Mouse (Mus musculus): ENCODE results near the gene Nfyc. TPM values are rescaled to one million over a fixed set of nuclear protein-coding genes. Genes with fewer than 3 reads are reported as not detected.

Gene Nfyc
- polyA plus RNA-seq, 1 experiment = 43.7 TPM

DNA sequence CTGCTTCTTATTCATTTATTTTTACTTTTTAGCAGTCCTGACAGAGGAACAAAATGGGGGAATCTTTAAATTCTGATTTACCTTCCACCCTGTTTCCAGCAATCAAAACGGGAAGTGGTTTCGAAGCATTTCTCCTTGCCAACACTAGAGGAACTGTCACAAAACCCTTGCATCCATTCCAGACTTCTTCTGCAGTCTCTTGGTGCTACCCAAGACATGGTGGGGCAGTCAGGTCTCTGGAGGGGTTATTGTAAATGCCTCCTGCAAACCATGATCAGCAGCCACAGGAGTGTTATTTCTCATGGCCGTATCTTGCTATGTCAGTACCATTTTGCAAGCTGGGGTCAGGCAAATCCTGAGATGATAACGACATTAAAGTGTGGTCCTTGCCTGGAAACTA, 13.7 kb upstream of the Nfyc start:
- WGBS = 28% methylated on average over 4 of the region's 4 CpGs
- no peak overlapping the region for H3K4me3 ChIP-seq (replicated peaks; ENCODE audit: control insufficient read depth, low read depth, low read length)
- peaks cover 2% of the 10 kb centered on the region for H3K4me1 ChIP-seq (ENCODE audit: control insufficient read depth, insufficient read depth, low read length)
- TF ChIP-seq CTCF (IDR thresholded peaks at IDR 0.05; ENCODE audit: control insufficient read depth, insufficient read depth, low read length) (no peak), POLR2A (IDR thresholded peaks at IDR 0.05; ENCODE audit: borderline replicate concordance, control insufficient read depth, low read depth, low read length) (no peak)
- H3K27ac ChIP-seq (ENCODE audit: control insufficient read depth, insufficient read depth, low read depth, low read length, poor library complexity) = no peak overlapping the region

DNA sequence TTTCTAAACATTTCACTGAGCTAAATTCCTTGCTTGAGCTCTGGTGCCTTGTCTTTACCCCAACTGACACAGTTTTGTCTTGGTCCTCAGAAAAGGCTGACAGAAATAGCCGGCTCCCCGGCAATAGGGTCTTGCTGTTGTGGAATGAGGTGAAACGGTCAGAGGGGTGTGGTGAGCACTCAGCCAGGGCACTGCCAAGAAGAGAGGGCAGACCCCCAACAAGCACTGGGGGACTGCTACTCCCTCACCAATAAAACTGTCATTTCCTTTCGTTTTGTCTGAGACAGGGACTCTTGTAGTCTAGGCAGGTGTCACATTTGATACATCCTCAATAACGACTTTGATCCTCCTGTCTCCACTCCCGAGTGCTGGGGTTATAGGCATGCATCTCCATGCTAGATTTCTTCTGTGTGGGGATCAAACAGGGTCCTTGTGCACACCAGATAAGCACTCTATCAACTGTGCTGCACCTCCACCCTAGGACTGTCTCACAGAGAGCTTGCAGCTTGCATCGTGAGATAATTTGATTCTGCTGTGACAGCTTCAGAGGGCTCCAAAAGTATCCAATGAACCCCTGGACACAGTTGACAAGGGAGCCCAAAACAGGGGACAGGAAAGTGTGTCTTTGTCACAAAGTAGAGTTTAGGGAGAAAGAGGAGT, 13.2 kb upstream of the Nfyc start:
- peaks cover 2% of the 10 kb centered on the region for H3K4me1 ChIP-seq (ENCODE audit: control insufficient read depth, insufficient read depth, low read length)
- WGBS = 32% methylated on average over 7 of the region's 7 CpGs
- H3K4me3 ChIP-seq (replicated peaks; ENCODE audit: control insufficient read depth, low read depth, low read length) = no peak overlapping the region
- TF ChIP-seq CTCF (IDR thresholded peaks at IDR 0.05; ENCODE audit: control insufficient read depth, insufficient read depth, low read length) (no peak), POLR2A (IDR thresholded peaks at IDR 0.05; ENCODE audit: borderline replicate concordance, control insufficient read depth, low read depth, low read length) (no peak)
- H3K27ac ChIP-seq (ENCODE audit: control insufficient read depth, insufficient read depth, low read depth, low read length, poor library complexity) = no peak overlapping the region

DNA sequence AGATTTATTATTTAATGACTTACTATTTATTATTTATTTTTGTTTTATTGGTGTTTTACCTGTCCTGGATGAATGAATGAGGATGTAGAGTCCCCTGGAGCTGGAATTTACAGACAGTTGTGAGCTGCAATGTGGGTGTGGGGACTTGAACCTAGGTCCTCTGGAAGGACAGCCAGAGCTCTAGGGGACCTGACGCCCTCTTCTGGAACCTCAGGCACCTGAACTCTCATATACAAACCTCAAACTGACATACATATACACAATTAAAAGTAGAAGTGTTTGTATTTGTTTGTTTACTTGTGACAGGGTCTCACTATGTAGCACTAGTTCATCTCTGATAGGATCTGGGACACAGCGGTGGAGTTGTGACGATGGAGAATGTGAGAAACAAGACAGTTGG, 10.0 kb upstream of the Nfyc start:
- WGBS = 77% methylated on average over 3 of the region's 3 CpGs
- no peak overlapping the region for H3K4me3 ChIP-seq (replicated peaks; ENCODE audit: control insufficient read depth, low read depth, low read length)
- no peak overlapping the region for H3K27ac ChIP-seq (ENCODE audit: control insufficient read depth, insufficient read depth, low read depth, low read length, poor library complexity)
- H3K4me1 ChIP-seq (ENCODE audit: control insufficient read depth, insufficient read depth, low read length) = peaks cover 2% of the 10 kb centered on the region
- TF ChIP-seq POLR2A (IDR thresholded peaks at IDR 0.05; ENCODE audit: borderline replicate concordance, control insufficient read depth, low read depth, low read length) (no peak), CTCF (IDR thresholded peaks at IDR 0.05; ENCODE audit: control insufficient read depth, insufficient read depth, low read length) (no peak)

DNA sequence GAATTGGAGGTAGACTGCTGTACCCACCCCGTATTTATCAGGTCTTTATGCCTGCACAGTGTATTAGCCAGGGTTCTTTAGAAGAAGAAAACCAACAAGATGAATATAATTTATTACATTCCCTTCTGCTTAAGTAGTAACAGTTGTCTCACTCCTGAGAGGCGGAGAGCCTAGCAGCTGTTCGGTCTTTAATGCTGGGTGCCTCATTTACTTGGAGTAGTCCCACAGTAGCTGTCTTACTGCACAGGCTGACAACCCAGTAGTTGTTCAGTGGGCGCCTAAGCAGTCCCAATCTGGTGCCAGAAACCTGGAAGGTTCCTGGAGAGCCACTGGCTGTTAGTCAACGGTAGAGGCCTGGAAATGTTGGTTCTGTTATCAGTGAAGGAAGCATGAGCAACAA, 605 bp downstream of the Nfyc start:
- H3K4me1 ChIP-seq (ENCODE audit: control insufficient read depth, insufficient read depth, low read length) = peaks cover 1% of the 10 kb centered on the region; the same call in 1 of the 2 replicates
- 76% methylated on average over 5 of the region's 5 CpGs for WGBS
- H3K4me3 ChIP-seq (replicated peaks; ENCODE audit: control insufficient read depth, low read depth, low read length) = no peak overlapping the region
- no peak overlapping the region for H3K27ac ChIP-seq (ENCODE audit: control insufficient read depth, insufficient read depth, low read depth, low read length, poor library complexity)
- TF ChIP-seq CTCF (IDR thresholded peaks at IDR 0.05; ENCODE audit: control insufficient read depth, insufficient read depth, low read length) (no peak), POLR2A (IDR thresholded peaks at IDR 0.05; ENCODE audit: borderline replicate concordance, control insufficient read depth, low read depth, low read length) (no peak)

DNA sequence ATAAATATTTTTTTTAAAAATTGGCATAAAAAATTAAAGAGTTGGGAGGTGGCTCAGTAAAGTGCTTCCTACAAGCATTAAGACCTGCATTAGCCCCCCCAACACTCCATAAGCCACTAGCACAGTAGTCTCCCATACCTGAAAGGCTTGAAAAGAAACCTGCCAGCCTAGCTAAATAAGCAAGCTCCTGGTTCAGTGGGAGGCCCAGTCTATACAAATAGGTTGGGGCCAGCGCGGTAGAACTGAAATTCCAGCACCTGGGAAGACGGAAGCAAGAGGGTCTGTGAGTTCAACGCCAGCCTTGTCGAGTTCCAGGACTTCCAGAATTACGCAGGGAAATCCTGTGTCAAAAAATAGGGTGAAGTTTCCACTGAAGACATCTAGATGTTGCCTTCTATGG, 5.0 kb downstream of the Nfyc start:
- Histone ChIP-seq H3K4me3 (replicated peaks; ENCODE audit: control insufficient read depth, low read depth, low read length) (no peak overlapping the region), H3K4me1 (ENCODE audit: control insufficient read depth, insufficient read depth, low read length) (peaks cover 1% of the 10 kb centered on the region; the same call in 1 of the 2 replicates), H3K27ac (ENCODE audit: control insufficient read depth, insufficient read depth, low read depth, low read length, poor library complexity) (peak overlapping the region; percentile 63; the same call in 1 of the 2 replicates)
- TF ChIP-seq POLR2A (IDR thresholded peaks at IDR 0.05; ENCODE audit: borderline replicate concordance, control insufficient read depth, low read depth, low read length) = no peak
- no peak for TF ChIP-seq CTCF (IDR thresholded peaks at IDR 0.05; ENCODE audit: control insufficient read depth, insufficient read depth, low read length)
- 92% methylated on average over 6 of the region's 6 CpGs for WGBS

DNA sequence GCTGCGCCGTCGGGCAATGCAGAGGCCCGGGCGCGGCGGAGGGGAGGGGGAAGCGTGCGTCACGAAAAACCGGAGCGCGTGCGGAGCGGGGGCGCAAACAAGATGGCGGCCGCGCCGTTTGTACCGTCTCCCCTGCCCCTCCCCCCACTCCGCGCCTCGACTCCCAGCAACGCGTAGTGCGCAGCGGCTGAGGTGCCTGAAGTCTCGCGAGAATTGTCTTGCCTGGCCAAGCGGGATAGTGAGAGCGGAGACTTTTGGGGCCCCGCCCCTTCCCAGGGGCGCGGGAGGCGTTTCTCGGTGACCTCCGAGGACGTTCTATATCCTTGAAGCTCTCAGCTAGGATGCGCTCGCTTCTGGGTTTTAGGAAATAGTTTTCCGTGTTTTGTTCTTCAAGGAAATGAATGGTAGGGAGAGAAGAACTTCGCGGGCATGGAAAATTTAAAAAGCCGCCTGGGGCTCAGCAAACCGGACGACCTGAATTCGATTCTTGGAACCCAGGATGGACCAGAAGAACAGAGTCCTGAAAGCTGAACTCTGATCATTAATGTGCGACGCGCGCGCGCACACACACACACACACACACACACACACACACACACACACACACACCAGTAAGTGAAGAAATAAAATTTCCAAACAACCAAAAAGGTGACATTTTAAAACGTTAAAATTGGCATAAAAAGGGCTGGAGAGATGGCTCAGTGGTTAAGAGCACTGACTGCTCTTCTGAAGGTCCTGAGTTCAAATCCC, 5.6 kb downstream of the Nfyc start:
- WGBS = under 1% methylated on average over 55 of the region's 55 CpGs
- Histone ChIP-seq H3K4me1 (ENCODE audit: control insufficient read depth, insufficient read depth, low read length) (peaks cover 1% of the 10 kb centered on the region; the same call in 1 of the 2 replicates), H3K4me3 (replicated peaks; ENCODE audit: control insufficient read depth, low read depth, low read length) (peak overlapping the region; percentile 95), H3K27ac (ENCODE audit: control insufficient read depth, insufficient read depth, low read depth, low read length, poor library complexity) (peak overlapping the region; percentile 100)
- TF ChIP-seq CTCF (IDR thresholded peaks at IDR 0.05; ENCODE audit: control insufficient read depth, insufficient read depth, low read length) = no peak
- TF ChIP-seq POLR2A (IDR thresholded peaks at IDR 0.05; ENCODE audit: borderline replicate concordance, control insufficient read depth, low read depth, low read length) = peak; percentile 57; the same call in 1 of the 2 replicates

DNA sequence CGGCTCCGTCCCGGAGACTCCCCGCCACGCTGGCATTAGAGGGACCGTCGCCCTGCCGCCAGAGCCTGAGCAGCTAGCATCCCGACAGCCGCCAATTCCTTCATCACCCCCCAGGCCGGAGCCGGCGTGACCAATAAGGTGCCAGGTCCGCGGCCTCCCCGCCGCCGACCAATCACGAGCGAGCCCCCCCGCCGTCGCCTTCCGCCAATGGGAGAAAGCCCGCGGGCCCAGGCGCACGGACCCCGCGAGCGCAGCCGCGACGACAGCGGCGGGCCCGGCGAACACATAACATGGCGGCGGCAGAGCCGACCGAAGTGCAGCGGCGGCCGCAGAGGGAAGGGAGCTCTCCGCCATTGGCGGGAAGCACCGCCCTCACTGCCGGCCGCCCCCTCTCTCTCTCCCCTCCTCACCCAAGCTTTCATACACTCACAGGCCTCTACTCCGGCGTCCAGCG, 6.2 kb downstream of the Nfyc start:
- under 1% methylated on average over 52 of the region's 53 CpGs for WGBS

DNA sequence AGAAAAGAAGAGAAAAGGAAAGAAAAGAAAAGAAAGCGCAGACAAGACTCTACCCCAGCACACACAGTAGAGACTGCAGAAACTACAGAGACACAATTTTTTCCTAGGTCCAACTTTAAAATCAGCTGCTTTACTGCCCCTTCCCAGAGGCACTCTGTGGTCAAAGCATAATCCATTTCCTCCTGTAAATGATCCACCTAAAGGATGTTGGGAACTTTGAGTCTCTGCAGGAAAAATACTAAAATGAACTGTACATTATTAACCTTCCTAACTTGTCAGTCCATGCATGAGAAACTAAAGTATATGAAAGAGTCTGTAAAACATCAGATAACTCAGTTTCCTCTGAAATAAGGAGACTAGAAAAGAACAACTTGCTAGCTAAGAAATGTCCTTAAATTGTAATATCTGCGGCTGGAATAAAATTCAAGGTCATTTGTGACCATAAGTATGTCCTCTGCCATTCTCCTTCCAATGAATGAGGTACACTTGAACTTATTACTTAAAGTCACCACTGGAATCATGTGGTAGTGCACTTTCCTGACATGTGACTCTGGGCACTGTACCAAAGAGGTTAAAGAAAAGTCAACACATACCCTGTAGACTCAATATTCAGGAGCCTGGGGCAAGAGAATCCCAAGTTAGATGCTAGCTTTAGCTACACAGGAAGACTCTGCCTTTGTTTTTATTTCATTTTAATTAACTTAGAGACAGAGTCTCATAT, 9.0 kb downstream of the Nfyc start:
- WGBS = 87% methylated on average over 2 of the region's 2 CpGs
- TF ChIP-seq CTCF (IDR thresholded peaks at IDR 0.05; ENCODE audit: control insufficient read depth, insufficient read depth, low read length) (no peak), POLR2A (IDR thresholded peaks at IDR 0.05; ENCODE audit: borderline replicate concordance, control insufficient read depth, low read depth, low read length) (no peak)
- peaks cover 1% of the 10 kb centered on the region; the same call in 1 of the 2 replicates for H3K4me1 ChIP-seq (ENCODE audit: control insufficient read depth, insufficient read depth, low read length)
- no peak overlapping the region for H3K27ac ChIP-seq (ENCODE audit: control insufficient read depth, insufficient read depth, low read depth, low read length, poor library complexity)
- no peak overlapping the region for H3K4me3 ChIP-seq (replicated peaks; ENCODE audit: control insufficient read depth, low read depth, low read length)

More for the DNA sequence above, 6.2 kb downstream of the Nfyc start:
- Histone ChIP-seq H3K4me3 (replicated peaks; ENCODE audit: control insufficient read depth, low read depth, low read length) (peak overlapping the region; percentile 95), H3K27ac (ENCODE audit: control insufficient read depth, insufficient read depth, low read depth, low read length, poor library complexity) (peak overlapping the region; percentile 100), H3K4me1 (ENCODE audit: control insufficient read depth, insufficient read depth, low read length) (peaks cover 1% of the 10 kb centered on the region; the same call in 1 of the 2 replicates)
- TF ChIP-seq CTCF (IDR thresholded peaks at IDR 0.05; ENCODE audit: control insufficient read depth, insufficient read depth, low read length) (no peak), POLR2A (IDR thresholded peaks at IDR 0.05; ENCODE audit: borderline replicate concordance, control insufficient read depth, low read depth, low read length) (peak; percentile 86; the same call in 1 of the 2 replicates)

Measured in bone marrow, adult 2 months (tissue).